Mouse (Mus musculus): ENCODE results near the gene Gm13090. TPM values are rescaled to one million over a fixed set of nuclear protein-coding genes. Genes with fewer than 3 reads are reported as not detected.

Gene Gm13090
- polyA plus RNA-seq (2015; fragmentation: Nextera tagmentation; extraction: Ambion mirVana), result 0.22 TPM in 1 of 2 replicates, not detected in the other

- no peaks in the 10 kb centered on the region for H3K27me3 ChIP-seq
- H3K36me3 ChIP-seq, result peaks cover 57% of the 10 kb centered on the region
- no peak within 1 kb of the TSS for H3K4me2 ChIP-seq (replicated peaks)
- WGBS, result 91% methylated on average over 7 of the region's 7 CpGs
- H3K4me3 ChIP-seq (replicated peaks), result no peak within 1 kb of the TSS
- ATAC-seq, result no peak
- peaks cover 30% of the 10 kb centered on the region for H3K4me1 ChIP-seq (replicated peaks)
- no peaks in the 10 kb centered on the region for H3K9me3 ChIP-seq
- H3K9ac ChIP-seq (replicated peaks), result no peak within 1 kb of the TSS
- 0 out of 2 replicates have a peak within 1 kb of the TSS, but pooled peaks have one; percentile 7 for H3K27ac ChIP-seq
These were observed at the start of gene Gm13090 for GRCm38 (mm10) chr4:151089270-151089669. TSS of gene Gm13090 (plus strand) at chr4:151089570.

DNA sequence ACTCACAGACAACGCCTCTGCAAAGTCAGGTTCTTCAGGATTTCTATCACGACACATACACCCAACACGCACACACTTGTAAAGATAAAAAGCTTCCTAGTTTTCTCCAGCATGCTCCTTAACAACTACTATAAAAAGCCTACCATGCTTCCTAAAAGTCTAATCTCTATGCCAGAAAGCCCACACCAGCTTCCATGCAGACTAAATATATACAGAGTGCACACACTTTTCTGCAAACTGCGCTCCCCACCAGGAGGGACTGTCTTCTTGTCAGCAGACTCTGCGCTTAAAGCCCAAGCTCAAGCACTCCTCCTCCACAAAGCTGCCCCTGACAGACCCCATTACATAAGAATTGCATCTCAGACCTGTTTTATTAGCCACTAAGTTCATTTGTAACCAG lies 47.9 kb upstream of the Gm13090 start:
- Histone ChIP-seq H3K4me1 (replicated peaks) (peaks cover 15% of the 10 kb centered on the region), H3K4me2 (replicated peaks) (no peak overlapping the region), H3K27me3 (peaks cover 17% of the 10 kb centered on the region), H3K4me3 (replicated peaks) (no peak overlapping the region), H3K27ac (no peak overlapping the region), H3K9ac (replicated peaks) (0 out of 2 replicates have a peak overlapping the region, but pooled peaks have one; percentile 0), H3K9me3 (no peaks in the 10 kb centered on the region), H3K36me3 (peaks cover 2% of the 10 kb centered on the region)
- no peak for ATAC-seq
- 90% methylated on average over 5 of the region's 5 CpGs for WGBS

DNA sequence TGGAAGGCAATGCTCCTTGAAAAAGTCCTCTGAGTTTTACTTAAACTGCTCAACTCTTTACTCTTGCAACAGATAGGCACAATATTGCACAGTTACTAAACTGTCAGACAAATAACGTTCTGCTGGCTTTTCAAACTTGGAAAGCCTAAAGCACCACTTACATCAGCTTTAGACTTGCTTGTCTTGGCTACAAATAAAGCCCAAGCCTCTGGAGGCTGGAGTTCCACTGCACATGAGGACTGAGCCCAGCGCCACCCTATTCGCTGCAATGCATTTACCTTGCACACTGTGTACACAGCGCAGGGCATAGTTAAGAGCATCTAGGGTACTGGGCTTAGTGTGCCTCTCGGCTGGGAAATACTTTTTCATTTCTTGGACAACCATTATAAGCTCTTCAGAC lies 46.1 kb upstream of the Gm13090 start:
- no peak for ATAC-seq
- Histone ChIP-seq H3K4me3 (replicated peaks) (no peak overlapping the region), H3K9ac (replicated peaks) (no peak overlapping the region), H3K27me3 (peaks cover 17% of the 10 kb centered on the region), H3K27ac (no peak overlapping the region), H3K4me2 (replicated peaks) (peak overlapping the region; percentile 77; the same call in 1 of the 2 replicates), H3K4me1 (replicated peaks) (peaks cover 15% of the 10 kb centered on the region), H3K36me3 (peaks cover 17% of the 10 kb centered on the region), H3K9me3 (no peaks in the 10 kb centered on the region)
- 41% methylated on average over 5 of the region's 5 CpGs for WGBS

GRCm38 (mm10) chr4:151044037-151044943 lies 45.1 kb upstream of the Gm13090 start, which contains the start of gene Per3:
TSS of gene Per3 (minus strand) at chr4:151044665.
- Histone ChIP-seq H3K4me2 (replicated peaks) (peak within 1 kb of the TSS; percentile 77), H3K36me3 (peaks cover 27% of the 10 kb centered on the region), H3K4me3 (replicated peaks) (peak within 1 kb of the TSS; percentile 50), H3K27ac (peak within 1 kb of the TSS; percentile 9; the same call in 1 of the 2 replicates), H3K9me3 (no peaks in the 10 kb centered on the region), H3K27me3 (peaks cover 17% of the 10 kb centered on the region), H3K4me1 (replicated peaks) (peaks cover 15% of the 10 kb centered on the region), H3K9ac (replicated peaks) (peak within 1 kb of the TSS; percentile 56)
- ATAC-seq, result peak; percentile 98
- under 1% methylated on average over 79 of the region's 79 CpGs for WGBS

- Histone ChIP-seq H3K9me3 (no peaks in the 10 kb centered on the region), H3K4me3 (replicated peaks) (peak overlapping the region; percentile 50), H3K27ac (peak overlapping the region; percentile 0; the same call in 1 of the 2 replicates), H3K4me2 (replicated peaks) (peak overlapping the region; percentile 77), H3K27me3 (peaks cover 17% of the 10 kb centered on the region), H3K4me1 (replicated peaks) (peaks cover 15% of the 10 kb centered on the region), H3K36me3 (peaks cover 35% of the 10 kb centered on the region), H3K9ac (replicated peaks) (peak overlapping the region; percentile 51; the same call in 1 of the 2 replicates)
- peak; percentile 9 for ATAC-seq
- WGBS, result 5% methylated on average over 21 of the region's 21 CpGs
These were observed 44.3 kb upstream of the Gm13090 start for GRCm38 (mm10) chr4:151044944-151045570.

GRCm38 (mm10) chr4:151046524-151046923 lies 42.8 kb upstream of the Gm13090 start:
- H3K9ac ChIP-seq (replicated peaks), result no peak overlapping the region
- peaks cover 17% of the 10 kb centered on the region for H3K27me3 ChIP-seq
- 97% methylated on average over 3 of the region's 3 CpGs for WGBS
- H3K9me3 ChIP-seq, result no peaks in the 10 kb centered on the region
- peaks cover 48% of the 10 kb centered on the region for H3K36me3 ChIP-seq
- no peak overlapping the region for H3K4me2 ChIP-seq (replicated peaks)
- H3K4me1 ChIP-seq (replicated peaks), result peaks cover 15% of the 10 kb centered on the region
- H3K4me3 ChIP-seq (replicated peaks), result no peak overlapping the region
- no peak for ATAC-seq
- H3K27ac ChIP-seq, result no peak overlapping the region

- H3K4me2 ChIP-seq (replicated peaks), result no peak overlapping the region
- H3K9me3 ChIP-seq, result no peaks in the 10 kb centered on the region
- no peak overlapping the region for H3K27ac ChIP-seq
- H3K36me3 ChIP-seq, result peaks cover 79% of the 10 kb centered on the region
- H3K9ac ChIP-seq (replicated peaks), result no peak overlapping the region
- H3K4me3 ChIP-seq (replicated peaks), result no peak overlapping the region
- no peaks in the 10 kb centered on the region for H3K27me3 ChIP-seq
- peaks cover 3% of the 10 kb centered on the region for H3K4me1 ChIP-seq (replicated peaks)
- no peak for ATAC-seq
- WGBS, result 87% methylated on average over 1 of the region's 1 CpGs
These were observed 38.2 kb upstream of the Gm13090 start for GRCm38 (mm10) chr4:151051162-151051561.

DNA sequence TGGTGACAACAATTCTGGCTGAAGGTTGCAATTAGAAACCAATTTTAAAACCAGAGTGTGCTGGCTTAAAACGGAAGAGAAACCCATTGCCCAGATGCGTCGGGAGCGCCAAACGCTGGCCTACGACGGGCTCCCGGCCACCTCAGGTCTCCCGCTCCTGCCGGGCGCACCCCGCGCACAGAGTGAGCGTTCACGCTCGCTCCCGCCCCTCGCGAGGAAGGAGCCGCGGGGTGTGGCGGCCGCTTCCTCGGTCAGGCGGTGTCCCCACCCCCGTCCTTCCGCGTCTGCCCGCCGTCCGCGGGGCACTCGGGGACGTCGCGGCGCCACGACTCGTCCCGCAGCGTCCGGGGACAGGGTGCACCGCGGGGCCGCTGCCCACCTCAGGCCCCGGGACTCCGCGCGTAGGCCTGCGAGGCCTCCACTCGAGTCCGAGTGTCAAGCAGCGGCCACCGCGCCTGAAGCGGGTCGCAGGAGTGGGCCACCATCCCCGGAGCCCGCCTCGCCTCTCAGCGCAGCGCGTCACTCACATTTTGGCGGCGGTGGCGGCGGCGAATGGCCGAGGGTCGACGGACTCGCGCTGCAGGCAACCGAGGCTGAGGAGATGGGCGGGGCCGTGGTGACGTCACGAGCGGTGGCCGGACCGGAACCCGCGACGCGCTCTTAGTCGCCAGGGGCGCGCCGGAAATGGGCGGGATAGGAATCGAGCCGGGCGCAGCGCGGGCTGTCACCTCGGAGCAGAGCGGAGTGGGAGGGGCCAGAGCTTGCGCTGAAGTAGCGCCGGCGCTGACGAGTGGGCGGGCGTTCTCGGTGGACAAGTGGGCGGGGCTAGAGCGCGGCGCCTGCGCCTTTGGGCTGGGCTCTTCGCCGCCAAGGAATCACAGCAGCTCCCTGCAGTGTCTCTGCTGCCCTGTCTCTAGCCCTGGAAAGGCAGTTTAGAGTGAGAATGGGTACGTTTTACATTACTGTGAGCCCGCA lies 31.7 kb upstream of the Gm13090 start, which contains the start of gene Vamp3:
Vamp3 (minus strand) TSS at position 617 of the 975 bp plus-strand sequence.
- peak within 1 kb of the TSS; percentile 71 for H3K4me2 ChIP-seq (replicated peaks)
- H3K36me3 ChIP-seq, result peaks cover 44% of the 10 kb centered on the region
- no peaks in the 10 kb centered on the region for H3K27me3 ChIP-seq
- H3K27ac ChIP-seq, result peak within 1 kb of the TSS; percentile 94
- peak within 1 kb of the TSS; percentile 91 for H3K9ac ChIP-seq (replicated peaks)
- no peaks in the 10 kb centered on the region for H3K9me3 ChIP-seq
- peaks cover 22% of the 10 kb centered on the region for H3K4me1 ChIP-seq (replicated peaks)
- WGBS, result under 1% methylated on average over 113 of the region's 114 CpGs
- peak; percentile 99 for ATAC-seq
- H3K4me3 ChIP-seq (replicated peaks), result peak within 1 kb of the TSS; percentile 77

- H3K9ac ChIP-seq (replicated peaks), result no peak overlapping the region
These were observed 30.7 kb upstream of the Gm13090 start for GRCm38 (mm10) chr4:151058634-151059033.

DNA sequence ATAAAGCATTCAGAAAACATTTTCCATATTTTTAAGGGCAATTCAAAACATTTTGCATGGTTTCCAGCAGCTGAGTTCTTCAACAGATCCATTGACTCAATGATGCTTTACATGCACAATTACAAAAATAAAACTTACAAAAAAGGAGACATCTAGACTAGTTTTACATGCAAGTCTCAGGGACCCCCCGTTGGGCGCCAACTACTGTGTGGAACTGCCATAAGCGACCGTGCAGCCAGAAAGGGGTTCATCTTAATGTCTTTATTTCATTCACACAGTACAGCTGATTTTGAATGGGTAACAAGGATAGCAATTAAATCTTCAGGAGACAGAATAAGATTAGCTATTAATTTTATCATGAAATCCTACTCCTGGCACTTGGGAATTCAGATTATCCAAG lies 29.8 kb upstream of the Gm13090 start:
- WGBS, result 92% methylated on average over 4 of the region's 4 CpGs
- Histone ChIP-seq H3K9ac (replicated peaks) (no peak overlapping the region), H3K27ac (no peak overlapping the region)

More at GRCm38 (mm10) chr4:151058634-151059033, 30.7 kb upstream of the Gm13090 start:
- Histone ChIP-seq H3K27ac (peak overlapping the region; percentile 70; the same call in 1 of the 2 replicates), H3K4me3 (replicated peaks) (peak overlapping the region; percentile 77; the same call in 1 of the 2 replicates), H3K4me1 (replicated peaks) (peaks cover 22% of the 10 kb centered on the region), H3K9me3 (no peaks in the 10 kb centered on the region), H3K4me2 (replicated peaks) (peak overlapping the region; percentile 53), H3K27me3 (no peaks in the 10 kb centered on the region), H3K36me3 (peaks cover 46% of the 10 kb centered on the region)
- no peak for ATAC-seq
- WGBS, result 81% methylated on average over 4 of the region's 4 CpGs

DNA sequence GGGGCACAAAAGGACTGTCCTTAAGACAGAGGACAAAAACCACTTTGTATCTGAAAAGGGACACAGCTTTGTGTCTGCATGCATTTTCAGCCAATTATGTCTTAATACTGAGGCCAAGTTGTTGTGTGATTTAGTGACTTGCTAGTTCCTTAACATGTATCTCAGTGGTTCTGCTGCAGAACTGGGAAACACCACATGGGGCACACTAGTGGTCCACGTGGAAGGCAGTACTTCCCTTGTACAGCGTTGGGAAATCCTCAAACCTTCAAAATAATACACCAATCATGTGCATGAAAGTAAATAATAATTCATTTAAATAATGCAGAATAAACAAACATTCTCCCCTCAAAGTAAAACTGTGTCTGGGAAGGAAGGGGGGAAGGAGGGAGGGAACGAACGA lies 20.6 kb upstream of the Gm13090 start:
- ATAC-seq, result no peak
- peaks cover 83% of the 10 kb centered on the region for H3K36me3 ChIP-seq
- no peak overlapping the region for H3K4me2 ChIP-seq (replicated peaks)

More for the DNA sequence above, 29.8 kb upstream of the Gm13090 start:
- Histone ChIP-seq H3K27me3 (no peaks in the 10 kb centered on the region), H3K9me3 (no peaks in the 10 kb centered on the region), H3K4me3 (replicated peaks) (no peak overlapping the region), H3K36me3 (peaks cover 43% of the 10 kb centered on the region), H3K4me2 (replicated peaks) (no peak overlapping the region), H3K4me1 (replicated peaks) (peaks cover 22% of the 10 kb centered on the region)
- no peak for ATAC-seq

More for the DNA sequence above, 20.6 kb upstream of the Gm13090 start:
- 81% methylated on average over 4 of the region's 4 CpGs for WGBS
- H3K27ac ChIP-seq, result no peak overlapping the region
- H3K4me1 ChIP-seq (replicated peaks), result no peaks in the 10 kb centered on the region
- no peaks in the 10 kb centered on the region for H3K27me3 ChIP-seq
- H3K4me3 ChIP-seq (replicated peaks), result no peak overlapping the region
- no peaks in the 10 kb centered on the region for H3K9me3 ChIP-seq
- H3K9ac ChIP-seq (replicated peaks), result no peak overlapping the region

Data from midbrain, embryonic 13.5 days (tissue).